Mouse (Mus musculus) T-helper 17 cell (primary cell): ENCODE measurements at regions not wholly inside any gene's neighbourhood (a gene's known extent, or its start where the extent isn't known, plus 50 kb on each side); places are given as distances from the start of the nearest gene placed in this dataset.

ENCODE experiments used
- in situ Hi-C, 2 experiments: fragments of 300-600 bp; cut with MboI, MseI; formaldehyde crosslinking; loops; 1 replicate in 1 of 2; 2 replicates in 1 of 2; pipeline ENCODE4 v1.15.1; 2025; ENCODE audit warnings: high pct_unique_total_duplicates in 2 of 2

GRCm38 (mm10) chr4:53386309-53386708 lies 53.9 kb upstream of the Slc44a1 start:
- in situ Hi-C loops = no loop called here

- in situ Hi-C loops = loop anchor here in 1 of 2 experiments (5.0 kb wide), 1 partner anchor 68 kb away; no protein-coding TSS in a partner anchor
These were observed 55.5 kb upstream of the Slc44a1 start for GRCm38 (mm10) chr4:53384761-53385160.

GRCm38 (mm10) chr4:53384104-53384503 lies 56.1 kb upstream of the Slc44a1 start:
- in situ Hi-C loops = loop anchor here in 1 of 2 experiments (5.0 kb wide), 1 partner anchor 68 kb away; no protein-coding TSS in a partner anchor

DNA sequence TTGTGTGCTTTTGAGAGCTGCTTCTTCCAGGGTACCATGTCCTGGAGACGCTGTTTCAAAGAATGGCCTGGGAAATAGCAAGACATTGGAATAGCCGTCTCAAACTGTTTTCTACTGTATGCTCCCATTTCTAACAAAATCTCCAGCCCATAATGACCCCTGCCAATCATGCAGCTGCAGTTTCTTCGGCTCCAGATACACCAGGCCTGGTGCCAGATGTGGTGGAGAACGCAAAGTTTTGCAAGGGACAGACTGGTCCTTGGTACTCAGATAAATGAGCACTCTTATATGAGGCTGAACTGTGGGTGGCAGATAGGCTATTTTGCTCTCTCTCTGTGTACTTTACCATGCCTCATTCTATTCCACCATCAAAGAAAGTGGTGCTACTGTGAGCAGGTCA lies 58.2 kb upstream of the Slc44a1 start:
- in situ Hi-C loops = loop anchor here in 1 of 2 experiments (5.0 kb wide), 1 partner anchor 70 kb away; no protein-coding TSS in a partner anchor

GRCm38 (mm10) chr4:53379855-53380254 lies 60.4 kb upstream of the Slc44a1 start:
- in situ Hi-C loops = loop anchor here in 1 of 2 experiments (5.0 kb wide), 1 partner anchor 72 kb away; no protein-coding TSS in a partner anchor

DNA sequence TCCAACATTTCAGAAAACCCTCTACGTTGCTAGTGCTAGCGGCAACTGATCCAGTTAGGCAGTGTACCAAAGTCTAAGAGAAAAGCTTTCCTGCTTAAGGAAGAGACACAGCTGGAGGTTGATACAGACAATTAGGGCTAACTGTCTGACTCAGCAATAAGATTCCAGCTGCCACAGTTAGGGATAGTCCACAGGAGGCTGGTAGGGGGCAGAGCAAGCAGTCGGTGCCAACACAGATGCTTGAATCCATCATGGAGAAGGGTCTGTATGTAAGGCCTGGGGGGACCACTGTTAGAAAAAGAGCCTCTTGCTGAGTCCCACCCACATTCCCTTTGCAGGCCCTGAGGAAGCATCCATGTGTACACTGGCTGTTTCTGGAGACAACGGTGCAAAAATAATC lies 63.2 kb upstream of the Slc44a1 start:
- in situ Hi-C loops = no loop called here

- in situ Hi-C loops = loop anchor here in 1 of 2 experiments (5.0 kb wide), 1 partner anchor 49 kb away; no protein-coding TSS in a partner anchor
These were observed 83.8 kb upstream of the Slc44a1 start for GRCm38 (mm10) chr4:53356374-53356773.

DNA sequence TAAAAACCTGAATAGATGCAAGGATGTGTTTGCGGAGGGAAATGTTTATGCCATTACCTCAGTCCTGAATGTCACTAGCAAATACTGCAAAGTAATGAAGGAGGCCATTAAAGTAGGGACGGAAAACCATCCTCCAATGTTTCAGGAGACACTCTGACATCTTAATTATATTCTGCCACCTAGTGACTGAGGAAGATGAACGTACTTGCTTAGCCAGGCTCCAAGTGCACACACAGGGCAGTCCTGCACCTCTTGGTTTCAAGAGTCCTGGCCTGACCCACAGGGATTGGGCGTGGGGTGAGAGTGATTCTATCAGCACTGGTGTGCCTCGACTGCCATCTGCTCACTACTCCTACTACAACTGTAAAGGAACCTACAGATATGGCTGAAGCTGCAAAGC lies 85.3 kb upstream of the Slc44a1 start:
- in situ Hi-C loops = loop anchor here in 1 of 2 experiments (5.0 kb wide), 1 partner anchor 48 kb away; no protein-coding TSS in a partner anchor

DNA sequence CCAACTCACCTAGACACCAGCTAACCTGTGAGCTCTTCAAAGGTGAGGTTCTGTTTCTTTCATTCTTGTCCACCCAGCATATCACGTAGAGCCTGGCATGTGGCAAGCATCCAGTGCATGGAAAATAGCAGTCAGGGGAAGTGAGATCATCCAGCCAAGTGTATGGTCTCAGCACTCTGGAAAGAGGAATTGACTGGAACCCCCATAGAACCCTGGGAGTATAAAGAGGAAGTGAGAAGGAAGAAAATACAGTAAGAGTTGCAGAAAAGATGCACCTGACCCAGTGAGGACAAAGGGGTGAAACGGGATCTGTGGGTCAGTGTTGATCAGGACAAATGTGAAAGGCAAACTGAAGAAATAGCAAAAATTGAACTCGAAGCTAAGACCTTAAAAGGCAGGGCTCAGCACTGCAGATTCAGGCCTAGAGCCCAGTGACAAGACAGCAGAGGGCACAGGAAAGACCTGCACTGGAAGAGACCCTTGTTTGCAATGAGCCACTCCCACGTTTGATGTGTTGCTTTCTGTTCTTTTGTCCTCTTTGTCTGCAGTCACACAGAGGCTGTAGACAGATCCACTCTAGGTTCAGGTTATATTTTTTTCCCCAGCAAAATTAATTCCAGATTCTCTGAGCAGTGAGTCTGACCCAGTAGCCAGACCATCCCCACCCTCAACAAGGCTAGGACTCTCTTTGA lies 86.7 kb upstream of the Slc44a1 start:
- in situ Hi-C loops = no loop called here

DNA sequence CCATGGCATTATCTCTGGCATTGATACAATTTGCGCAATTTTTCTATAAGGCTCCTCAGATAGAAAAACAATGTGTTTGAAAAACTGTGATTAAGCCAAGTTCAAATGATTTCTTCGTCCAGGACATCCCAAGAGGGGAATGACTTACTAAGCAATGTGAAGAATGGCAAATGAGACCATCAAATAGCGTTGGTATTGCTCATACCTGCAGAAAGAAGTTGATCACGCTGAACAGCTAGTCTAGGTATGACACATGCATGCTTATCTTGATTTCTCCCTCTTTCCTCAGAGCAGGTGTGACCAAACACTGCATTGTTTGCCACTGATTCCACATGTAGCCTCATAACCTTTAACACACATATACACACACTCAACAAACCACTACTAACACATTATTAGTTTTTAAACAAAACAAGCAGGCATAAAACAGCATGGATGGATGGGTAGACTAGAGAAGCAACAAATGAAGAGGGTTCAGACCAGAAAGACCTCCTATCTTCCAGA lies 89.1 kb upstream of the Slc44a1 start:
- in situ Hi-C loops = no loop called here

DNA sequence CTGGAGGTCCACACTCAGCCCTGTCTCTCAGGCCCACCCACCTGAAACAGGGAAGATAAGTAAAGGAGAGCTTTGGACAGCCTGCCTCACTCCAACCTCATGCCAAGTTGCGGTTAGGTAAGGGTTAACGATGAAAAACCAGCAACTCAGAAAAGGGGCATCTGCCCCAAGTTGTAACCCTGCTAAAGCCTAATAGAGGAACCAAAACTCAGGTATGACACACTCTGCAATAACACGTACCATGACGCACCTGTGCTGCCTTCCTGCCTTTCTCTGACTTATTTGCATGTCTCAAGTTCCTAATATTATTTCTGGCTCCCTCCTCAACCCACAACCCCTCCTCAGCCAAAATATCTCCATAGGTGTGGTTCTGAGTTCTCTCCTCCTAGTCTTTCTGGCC lies 94.9 kb upstream of the Slc44a1 start:
- in situ Hi-C loops = no loop called here

DNA sequence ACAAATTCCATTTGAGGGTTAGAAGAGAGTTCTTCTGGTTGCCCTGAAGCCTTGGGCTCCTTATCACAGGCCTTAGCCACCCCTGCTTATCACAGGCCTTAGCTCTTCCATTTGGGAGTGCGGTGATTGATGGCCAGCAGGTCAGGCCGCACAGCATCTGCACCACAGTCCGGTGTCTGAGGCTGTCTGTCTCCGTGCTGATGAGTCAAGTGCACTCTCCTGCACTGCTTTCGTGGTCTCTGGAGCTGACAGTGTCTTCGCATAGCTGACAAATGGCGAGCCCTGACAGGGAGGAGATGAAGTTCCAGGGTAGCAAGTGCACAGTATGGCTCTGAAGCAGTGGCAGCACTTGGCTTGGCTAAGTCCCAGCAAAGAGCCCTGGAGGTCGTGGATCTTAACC lies 95.7 kb upstream of the Slc44a1 start:
- in situ Hi-C loops = no loop called here

DNA sequence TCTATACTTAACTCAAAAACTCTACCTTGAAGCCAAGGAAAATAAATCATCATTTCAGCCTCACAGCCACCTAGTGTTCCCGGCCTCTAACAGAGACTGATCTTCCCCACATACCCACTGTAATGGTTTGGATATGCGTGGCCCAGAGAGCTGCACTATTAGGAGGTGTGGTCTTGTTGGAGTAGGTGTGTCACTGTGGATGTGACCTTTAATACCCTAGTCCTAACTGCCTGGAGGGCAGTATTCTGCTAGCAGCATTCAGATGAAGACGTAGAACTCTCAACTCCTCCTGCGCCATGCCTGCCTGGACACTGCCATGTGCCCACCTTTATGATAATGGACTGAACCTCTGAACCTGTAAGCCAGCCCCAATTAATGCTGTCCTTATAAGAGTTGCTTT lies 99.0 kb upstream of the Slc44a1 start:
- in situ Hi-C loops = no loop called here

DNA sequence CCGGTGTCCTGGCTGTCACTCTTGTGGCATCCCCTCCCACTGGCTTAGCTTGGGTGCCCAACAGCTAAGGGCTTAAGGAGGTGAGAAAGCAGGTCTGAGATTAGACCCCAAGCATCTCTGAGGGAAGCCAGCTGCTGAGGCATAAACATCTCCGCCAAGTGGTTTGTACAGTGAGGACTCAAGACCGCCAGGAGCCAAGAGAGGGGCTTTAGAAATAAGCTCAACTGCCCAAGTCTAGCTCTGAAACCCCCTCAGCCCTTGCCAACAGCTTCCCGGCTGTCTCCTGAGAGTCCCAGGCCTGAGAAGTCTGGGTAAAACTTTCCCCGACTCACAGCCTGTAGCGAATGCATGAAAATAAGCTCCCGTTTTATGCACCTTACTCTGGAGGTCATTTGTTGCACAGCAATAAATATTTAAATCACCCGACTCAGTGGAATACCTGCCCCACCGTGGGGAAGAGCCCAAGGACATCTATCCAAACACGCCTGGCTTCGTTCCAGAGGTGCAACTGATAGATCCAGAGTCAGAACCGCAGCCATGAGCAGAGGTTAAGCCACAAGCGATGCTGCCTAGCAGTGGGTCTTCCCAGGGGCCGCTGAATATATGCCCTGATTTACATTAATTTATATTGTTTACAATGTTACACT lies 100.1 kb upstream of the Slc44a1 start:
- in situ Hi-C loops = no loop called here

DNA sequence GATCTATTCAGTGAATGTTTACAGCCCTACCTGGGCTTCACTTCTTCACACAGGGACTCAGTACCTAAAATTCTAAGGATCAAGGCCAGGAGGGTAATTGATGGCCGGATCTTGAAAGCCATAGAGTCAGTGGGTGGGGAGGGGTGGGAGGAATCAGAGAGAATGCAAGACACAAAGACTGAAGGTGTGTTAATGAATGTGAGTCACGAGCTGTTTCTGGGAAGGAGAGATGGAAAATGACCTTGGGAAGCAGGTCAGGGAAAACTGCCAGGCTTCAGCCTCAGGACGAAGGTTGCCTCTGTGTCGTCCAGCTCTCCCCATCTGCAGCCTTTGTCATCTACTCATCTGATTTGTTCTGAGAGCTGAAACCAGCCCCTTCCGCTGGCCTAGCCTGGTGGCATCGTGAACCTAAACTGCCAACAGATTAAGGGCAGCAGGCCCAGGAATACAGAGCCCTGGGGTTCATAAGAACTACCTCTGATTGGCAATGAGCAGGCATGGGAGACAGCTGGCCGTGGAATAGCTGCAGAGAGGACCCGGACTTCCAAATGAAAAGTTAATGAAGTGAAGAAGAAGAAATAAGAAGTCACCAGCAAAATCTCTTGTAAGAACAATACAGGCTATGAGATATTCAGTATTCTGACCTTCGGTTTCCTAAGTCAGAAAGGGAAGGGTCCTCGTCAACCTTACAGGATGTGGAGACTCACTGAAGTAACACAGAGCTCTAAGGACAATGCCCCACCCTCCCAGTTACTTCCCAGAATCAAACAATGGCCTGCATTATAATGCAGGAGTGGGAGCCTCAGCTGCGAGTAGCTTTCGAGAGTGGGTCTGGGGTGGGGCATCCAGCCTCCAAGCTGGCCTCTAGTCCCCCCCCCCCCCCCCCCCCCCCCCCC lies 100.8 kb upstream of the Slc44a1 start:
- in situ Hi-C loops = no loop called here

DNA sequence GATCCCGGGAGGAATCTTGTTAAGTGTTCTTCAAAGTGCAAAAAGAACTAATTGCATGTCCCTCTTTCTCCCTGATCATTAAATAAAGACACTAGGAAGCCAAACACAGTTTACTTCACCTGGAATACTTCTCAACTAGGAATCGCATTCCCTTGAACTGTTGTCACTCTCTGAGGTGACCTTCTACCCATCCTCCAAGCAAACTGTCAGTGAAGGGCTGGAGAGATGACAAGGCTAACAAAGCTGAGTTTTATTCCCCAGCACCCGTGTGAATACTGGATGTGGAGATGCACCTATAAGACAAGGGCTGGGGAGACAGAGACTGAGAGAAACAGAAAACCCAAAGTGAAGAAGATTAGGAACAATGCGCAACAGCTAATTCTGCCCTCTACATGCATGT lies 101.7 kb upstream of the Slc44a1 start:
- in situ Hi-C loops = no loop called here

DNA sequence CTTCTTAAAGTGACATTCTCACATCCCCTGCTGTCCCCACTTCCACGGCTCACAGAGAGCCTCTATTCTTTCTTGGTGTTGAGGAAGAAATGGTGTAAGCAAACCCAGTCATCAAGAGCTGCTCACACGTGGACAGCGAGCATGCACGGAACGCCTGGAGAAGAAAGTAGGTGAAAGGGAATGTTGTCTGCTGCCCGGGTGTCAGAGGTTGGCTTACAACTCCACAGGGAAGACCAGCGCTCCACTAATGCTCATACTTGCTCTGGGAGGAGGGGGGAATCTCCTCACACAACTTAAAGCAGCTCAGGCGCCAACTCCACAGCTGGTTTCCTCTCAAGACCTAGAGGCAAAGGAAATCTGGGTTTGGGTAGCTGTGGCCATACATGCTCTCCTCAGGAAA lies 102.4 kb upstream of the Slc44a1 start:
- in situ Hi-C loops = no loop called here

GRCm38 (mm10) chr4:53327382-53328165 lies 112.6 kb upstream of the Slc44a1 start:
- in situ Hi-C loops = no loop called here

GRCm38 (mm10) chr4:53323838-53324237 lies 116.4 kb upstream of the Slc44a1 start:
- in situ Hi-C loops = no loop called here

GRCm38 (mm10) chr4:53323195-53323594 lies 117.0 kb upstream of the Slc44a1 start:
- in situ Hi-C loops = no loop called here

- in situ Hi-C loops = no loop called here
These were observed 117.7 kb upstream of the Slc44a1 start for GRCm38 (mm10) chr4:53322484-53322883.
